In the genomic region with DNA sequence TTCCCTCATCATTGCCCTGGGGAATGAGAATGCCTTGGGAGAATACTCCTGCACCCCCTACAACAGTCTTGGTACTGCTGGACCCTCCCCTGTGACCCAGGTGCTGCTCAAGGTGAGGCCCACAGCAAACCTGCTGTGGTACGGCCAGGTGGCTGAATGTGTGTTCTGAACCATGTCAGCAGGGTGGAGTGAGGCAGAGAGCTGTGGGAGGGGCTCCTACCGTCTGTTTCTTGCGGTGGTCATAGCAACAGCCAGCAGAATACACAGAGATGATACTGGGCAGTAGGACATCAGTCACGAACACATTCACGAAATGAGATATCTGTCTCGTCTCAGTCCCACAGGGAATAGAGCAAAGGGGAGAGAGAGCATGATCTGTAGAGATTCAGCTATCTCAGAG, we compare ENCODE assay signal across 21 mouse cellular contexts. TPM values are rescaled to one million over a fixed set of nuclear protein-coding genes. Genes with fewer than 3 reads are reported as not detected.
"Had no signal": no experiment of that assay in that cellular context is flagged by ENCODE, and none has a peak within 500 bp of the region (broad histone marks: within the 10 kb centered on the region; RNA-seq: fewer than 3 reads in every experiment).

No protein-coding gene starts in this region.

- DNase-seq: gastrocnemius, adult 2 months; gastrocnemius, postnatal 10 days; gastrocnemius, postnatal 25 days; heart, adult 11 months; heart, adult 2 months; heart, postnatal 14 days; heart, postnatal 36 days; kidney, adult 11 months; kidney, adult 2 months; kidney, adult 9 months; kidney, postnatal 14 days; kidney, postnatal 36 days; layer of hippocampus, adult 9-11 months had no signal

- H3K27me3 ChIP-seq: kidney, embryonic 15.5 days; limb, embryonic 12.5 days had no signal

- H3K36me3 ChIP-seq: heart, embryonic 13.5 days; heart, embryonic 15.5 days; liver, embryonic 12.5 days had no signal

RNA-seq across cellular contexts. Expression of gene Slamf9, which starts 18.4 kb away (rescaled TPM):
- total RNA-seq: hematopoietic stem cell, adult 5-6 weeks; hindbrain, postnatal 0 days; layer of hippocampus, postnatal 25 days had no signal

RNA-seq across cellular contexts. Expression of gene Cfap45, which starts 27.1 kb away (rescaled TPM):
- total RNA-seq: gastrocnemius, adult 2 months; gastrocnemius, postnatal 25 days had no signal
